Mouse (Mus musculus) cerebellum, adult 2 months (tissue): ENCODE results near the gene Trib2.

ENCODE experiments used
- CTCF ChIP-seq: fragments of 200-500 bp; IDR thresholded peaks from 2 replicates; pipeline ENCODE4 v1.5.1; 2011; ENCODE audit warnings: low read depth, mild to moderate bottlenecking, control low read depth, low read length, moderate library complexity, borderline replicate concordance; ENCODE audit not compliant: insufficient read depth
- POLR2A ChIP-seq: fragments of 200-500 bp; IDR thresholded peaks from 2 replicates; pipeline ENCODE4 v1.6.1; 2011; ENCODE audit warnings: low read length, control low read depth, borderline replicate concordance; ENCODE audit not compliant: insufficient read depth

DNA sequence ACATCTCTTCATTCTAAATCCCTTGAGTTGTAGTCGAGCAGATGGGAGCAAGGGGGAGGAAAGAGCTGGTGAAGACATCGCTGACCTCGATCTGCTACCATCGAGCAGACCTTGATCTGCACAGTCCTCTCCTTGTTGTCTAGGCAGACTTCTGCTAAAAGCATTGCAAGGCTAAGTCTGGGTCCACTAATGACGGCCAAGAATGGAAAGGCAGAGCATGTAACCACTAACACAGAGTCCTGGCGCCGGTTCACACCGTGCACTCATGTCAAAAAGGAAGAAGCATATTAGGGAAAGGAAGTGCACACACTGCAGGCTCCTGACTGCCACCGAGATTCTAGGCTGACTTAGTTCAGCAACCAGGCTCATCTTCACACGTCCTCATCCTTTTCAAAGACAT is 71.0 kb downstream of the Trib2 start:
- TF ChIP-seq CTCF: no peak
- TF ChIP-seq POLR2A: no peak
